Mouse (Mus musculus) layer of hippocampus, postnatal 14 days (tissue): Measurements from ENCODE around the gene Slc38a10. TPM values are rescaled to one million over a fixed set of nuclear protein-coding genes. Genes with fewer than 3 reads are reported as not detected.

ENCODE experiments used
- DNase-seq, 2 experiments: peaks; one replicate each; pipeline ENCODE4 v3.0.0; 2021 to 2022; ENCODE audit warnings: low spot score in 2 of 2, mixed read lengths in 1 of 2
- microRNA-seq, 2 experiments: library from miRNA; unstranded; fragments of <30 nt; microRNA quantifications; one replicate each; pipeline ENCODE4 v1.2.0; 2021
- total RNA-seq, 2 experiments: library from RNA; stranded (reverse); gene quantifications; 2 replicates each; pipeline ENCODE4 v1.2.3; 2021

Slc38a10 gene
- total RNA-seq, 2 experiments from 2014 or later: 94.1 to 94.8 TPM

DNA sequence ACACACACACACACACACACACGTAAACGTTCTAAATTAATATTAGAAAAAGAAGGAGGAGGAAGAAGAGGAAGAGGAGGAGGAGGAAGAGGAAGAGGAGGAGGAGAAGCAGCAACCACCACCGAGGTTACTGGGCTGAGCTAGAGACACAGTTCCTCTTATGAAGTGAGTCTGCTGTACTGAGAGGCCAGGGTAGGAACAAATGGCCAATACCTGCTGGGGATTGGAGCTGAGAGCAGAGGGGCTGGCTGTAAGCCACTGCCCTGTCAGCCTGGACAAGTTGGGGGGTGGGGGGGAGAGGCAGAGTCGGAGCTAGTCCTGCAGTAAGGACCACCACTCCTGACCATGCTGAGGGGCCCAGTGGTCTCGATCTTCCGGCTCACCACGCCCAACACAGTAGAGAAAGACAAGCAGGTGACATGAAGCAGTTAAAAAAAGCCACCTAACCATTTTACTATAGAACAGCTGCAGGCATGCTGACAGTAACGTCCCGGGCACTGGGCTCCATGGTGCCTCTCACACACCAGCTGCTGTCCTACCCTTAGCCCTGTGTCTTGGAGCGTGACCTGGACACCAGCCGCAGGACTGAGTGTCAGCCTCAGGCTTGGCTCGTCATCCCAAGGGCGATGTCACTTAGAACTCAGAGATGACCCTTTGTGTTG lies 87.0 kb downstream of the Slc38a10 start:
- DNase-seq: no peak

DNA sequence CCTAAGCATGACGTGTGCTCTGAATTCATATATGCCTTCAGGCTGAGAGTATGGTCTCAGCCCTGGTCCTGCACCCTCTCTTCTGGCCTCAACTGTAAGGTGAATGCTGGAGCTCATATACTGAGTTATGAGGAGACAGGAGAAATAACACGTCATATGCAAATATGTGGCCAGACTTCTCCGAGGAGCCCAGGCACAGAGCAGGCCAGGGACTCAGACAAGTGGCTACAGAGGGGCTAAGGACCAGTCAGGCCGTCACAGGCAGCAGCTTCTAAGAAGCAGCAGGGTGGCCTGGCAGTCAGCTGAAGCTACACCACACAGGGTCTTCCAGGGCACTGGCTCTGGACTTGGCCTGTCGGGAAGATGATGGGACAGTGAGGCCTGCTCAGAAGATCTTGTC lies 87.8 kb downstream of the Slc38a10 start:
- DNase-seq: no peak

DNA sequence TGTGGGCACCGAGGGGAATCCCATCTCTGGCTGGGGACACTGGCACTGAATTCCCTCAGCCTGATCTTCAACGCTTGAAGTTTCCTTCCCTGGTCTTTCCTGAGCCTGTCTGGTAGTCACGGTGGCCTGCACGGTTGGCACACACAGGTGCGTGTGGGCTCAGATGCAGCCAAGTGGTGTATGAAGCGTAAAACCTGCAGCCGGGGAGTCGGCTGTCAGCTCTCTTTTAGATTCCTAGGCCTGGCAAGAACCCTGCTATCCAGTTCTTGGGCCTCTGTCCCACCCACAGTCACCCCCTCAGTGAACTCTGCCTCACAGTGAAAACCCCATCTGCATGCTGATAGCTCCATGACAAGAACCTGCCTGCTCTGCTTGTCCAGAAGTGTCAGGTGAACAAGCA lies 90.5 kb downstream of the Slc38a10 start:
- DNase-seq: no peak

DNA sequence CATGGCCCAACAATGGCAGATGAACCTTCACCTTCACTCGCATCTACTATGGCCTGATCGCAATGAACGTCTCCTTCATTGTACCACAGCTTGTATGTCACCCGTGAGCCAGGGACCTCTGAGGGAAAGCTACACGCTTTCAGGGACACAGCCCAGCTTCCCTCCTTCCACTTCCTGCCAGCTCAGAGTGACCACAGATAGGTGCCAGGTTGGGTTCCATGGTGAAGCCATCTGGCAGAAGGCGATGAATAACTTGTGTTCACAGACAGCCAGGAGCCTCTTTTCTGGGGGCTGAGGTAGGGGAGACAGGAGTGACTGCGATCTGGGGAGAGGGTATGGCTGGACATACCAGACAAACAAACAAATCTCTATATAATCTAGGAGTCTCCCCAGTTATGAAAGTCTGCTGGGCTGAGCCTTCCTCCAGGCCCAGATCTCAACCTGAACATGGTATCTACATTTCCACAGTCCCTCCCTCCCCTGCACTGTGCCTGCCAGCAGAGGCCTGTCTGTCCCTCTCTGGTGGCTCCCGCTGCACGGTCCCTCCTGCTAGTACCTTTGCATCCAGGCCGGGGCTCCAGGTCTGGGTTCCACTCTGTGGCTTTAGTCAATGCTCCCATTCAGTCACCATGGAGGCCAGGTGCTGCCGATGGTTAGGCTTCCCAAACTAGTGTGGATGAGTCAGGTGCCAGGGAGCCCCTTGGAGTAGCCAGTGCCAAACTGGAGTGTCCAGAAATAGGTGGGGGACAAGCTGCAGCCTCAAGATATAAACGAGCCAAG lies 95.0 kb downstream of the Slc38a10 start:
- DNase-seq: no peak

Small RNAs within 50 kb of the gene (microRNA-seq; reads per million reads assigned to microRNA genes)
- gene Gm25948: 0 reads per million in 2 experiments

Other genes starting within 250 kb of the Slc38a10 start
- gene Chmp6, start 237.9 kb downstream of the Slc38a10 start, total RNA-seq: 10 to 100 TPM; 37.1 to 39.1 TPM
- 100 to 1,000 TPM; 148 TPM for gene Baiap2, start 208.6 kb downstream of the Slc38a10 start, total RNA-seq
- 100 to 1,000 TPM; 193 to 202 TPM for gene Aatk, start 104.2 kb downstream of the Slc38a10 start, total RNA-seq
- 10 to 100 TPM; 43.9 to 44.9 TPM for gene Cep131, start 64.5 kb downstream of the Slc38a10 start, total RNA-seq
- gene Tepsin, start 52.6 kb downstream of the Slc38a10 start, total RNA-seq: 10 to 100 TPM; 17.2 to 18.0 TPM
- 10 to 100 TPM; 34.9 to 38.0 TPM for gene Ndufaf8, start 52.4 kb downstream of the Slc38a10 start, total RNA-seq
- gene Bahcc1, start 81.6 kb upstream of the Slc38a10 start, total RNA-seq: 10 to 100 TPM; 20.3 to 20.7 TPM
- 1,000 to 10,000 TPM; 1,835 to 1,925 TPM for gene Actg1, start 197.2 kb upstream of the Slc38a10 start, total RNA-seq
- under 1 TPM; 0.48 to 0.67 TPM for gene Fscn2, start 210.2 kb upstream of the Slc38a10 start, total RNA-seq
- 10 to 100 TPM; 31.9 to 38.1 TPM for gene Faap100, start 227.4 kb upstream of the Slc38a10 start, total RNA-seq